Mouse (Mus musculus) MEL-GATA-1-ER (cell line): Measurements from ENCODE around the gene Skap1.
A peak's percentile ranks its signal among the peaks of the same experiment; 100 is the strongest.

Experiments used
- DNase-seq: peaks from one replicate; pipeline ENCODE4 v3.0.0-alpha.2; 2012; ENCODE audit warnings: low read depth; ENCODE audit errors: extremely low read depth

Skap1 gene

GRCm38 (mm10) chr11:96743000-96743399 is 278.6 kb downstream of the Skap1 start:
- DNase-seq: no peak

DNA sequence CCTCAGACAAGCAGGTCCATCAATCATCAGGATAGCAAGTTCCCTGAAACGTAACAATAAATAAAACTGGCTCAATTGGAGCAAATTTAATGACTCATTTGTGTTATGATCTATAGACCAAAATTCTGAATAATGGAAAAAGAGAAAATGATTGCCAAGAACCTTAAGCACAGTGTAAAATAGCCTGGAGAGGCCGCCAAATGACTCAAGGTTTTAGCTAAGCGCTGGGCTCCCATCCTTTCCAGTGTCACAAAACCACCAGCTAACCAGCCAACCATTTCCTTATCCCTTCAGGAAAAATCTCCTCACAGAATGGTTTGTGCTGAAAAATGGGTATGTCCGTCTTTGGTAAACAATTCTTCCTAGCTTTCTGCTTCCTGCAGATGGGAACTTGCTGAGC is 279.5 kb downstream of the Skap1 start:
- no peak for DNase-seq

GRCm38 (mm10) chr11:96746648-96747047 is 282.3 kb downstream of the Skap1 start:
- DNase-seq: no peak

DNA sequence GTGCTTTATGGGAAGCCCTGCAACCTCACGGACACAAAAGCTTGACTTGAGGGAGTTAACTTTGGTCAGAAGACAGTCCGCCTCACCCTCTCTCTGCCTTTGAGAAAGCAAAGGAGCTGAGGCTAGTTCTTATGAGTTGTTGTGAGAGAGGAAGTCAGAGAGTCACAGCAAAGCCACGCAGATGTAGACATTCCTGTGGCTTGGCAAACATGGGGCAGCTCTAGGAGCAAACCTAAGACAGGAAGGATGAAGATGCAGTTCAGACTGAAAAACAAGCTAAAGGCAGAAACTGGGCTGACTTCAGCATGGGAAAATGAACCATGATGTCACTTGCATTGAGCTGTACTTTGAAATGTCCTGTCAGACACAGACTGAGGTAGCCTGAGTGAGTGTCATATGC is 283.2 kb downstream of the Skap1 start:
- no peak for DNase-seq

- no peak for DNase-seq
Measured at GRCm38 (mm10) chr11:96755298-96755697, 290.9 kb downstream of the Skap1 start.

DNA sequence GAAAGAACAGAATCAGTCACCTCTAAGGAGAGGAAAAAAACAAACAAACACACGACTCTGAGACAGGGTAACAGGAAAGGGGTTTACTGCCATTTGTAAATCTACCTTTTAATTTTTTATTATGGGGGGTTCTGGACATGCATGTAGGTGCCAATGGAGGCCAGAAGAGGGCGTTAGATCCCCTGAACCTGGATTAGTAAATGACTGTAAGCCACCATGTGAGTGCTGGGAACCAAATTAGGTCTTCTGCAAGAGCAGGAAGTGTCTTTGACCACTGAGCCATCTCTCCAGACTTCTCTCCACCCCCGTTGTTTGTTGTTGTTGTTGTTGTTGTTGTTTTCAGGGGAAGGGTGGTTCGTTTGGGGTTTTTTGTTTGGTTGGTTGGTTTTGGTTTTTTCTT is 293.0 kb downstream of the Skap1 start:
- no peak for DNase-seq

GRCm38 (mm10) chr11:96758402-96758801 is 294.0 kb downstream of the Skap1 start:
- no peak for DNase-seq

DNA sequence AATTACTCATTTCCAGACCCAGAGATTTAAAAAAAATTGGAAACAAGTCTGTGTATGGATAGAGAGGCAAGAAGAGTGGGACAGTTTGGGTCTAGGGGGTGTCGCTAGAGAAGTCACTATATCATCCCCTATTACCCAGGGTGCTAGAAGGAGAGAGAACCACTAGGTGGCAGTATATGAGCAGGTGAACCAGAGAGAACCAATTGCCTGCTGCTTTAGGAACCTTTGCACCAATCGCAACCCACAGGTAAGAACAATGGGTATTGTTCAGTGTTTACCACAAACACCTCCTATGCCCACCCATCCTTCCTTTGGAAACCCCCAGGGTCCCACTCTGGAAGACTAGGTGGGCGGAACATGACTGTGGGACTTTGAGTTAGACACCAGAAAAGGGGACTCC is 295.6 kb downstream of the Skap1 start:
- peak; percentile 37 for DNase-seq

DNA sequence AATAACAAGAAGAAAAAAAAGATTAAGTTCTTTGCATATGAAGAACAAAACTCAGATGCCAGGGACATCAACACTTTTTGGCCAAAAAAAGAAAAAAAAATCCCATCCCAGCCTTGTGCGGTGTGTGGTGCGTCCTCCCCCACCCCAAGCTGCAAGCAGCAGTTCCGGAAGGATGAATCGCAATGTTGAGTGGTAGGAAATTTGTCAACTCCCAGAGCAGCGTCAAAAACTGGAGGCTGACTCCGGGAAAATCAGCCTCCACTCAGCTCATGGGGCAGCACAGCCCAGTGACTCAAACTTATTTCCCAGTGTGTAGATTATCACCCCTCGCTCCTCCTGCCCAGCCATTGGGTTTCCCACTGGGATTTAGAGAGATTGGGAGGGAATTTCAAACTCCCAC is 297.6 kb downstream of the Skap1 start:
- no peak for DNase-seq

- no peak for DNase-seq
Measured at GRCm38 (mm10) chr11:96762742-96763470, 298.5 kb downstream of the Skap1 start.

DNA sequence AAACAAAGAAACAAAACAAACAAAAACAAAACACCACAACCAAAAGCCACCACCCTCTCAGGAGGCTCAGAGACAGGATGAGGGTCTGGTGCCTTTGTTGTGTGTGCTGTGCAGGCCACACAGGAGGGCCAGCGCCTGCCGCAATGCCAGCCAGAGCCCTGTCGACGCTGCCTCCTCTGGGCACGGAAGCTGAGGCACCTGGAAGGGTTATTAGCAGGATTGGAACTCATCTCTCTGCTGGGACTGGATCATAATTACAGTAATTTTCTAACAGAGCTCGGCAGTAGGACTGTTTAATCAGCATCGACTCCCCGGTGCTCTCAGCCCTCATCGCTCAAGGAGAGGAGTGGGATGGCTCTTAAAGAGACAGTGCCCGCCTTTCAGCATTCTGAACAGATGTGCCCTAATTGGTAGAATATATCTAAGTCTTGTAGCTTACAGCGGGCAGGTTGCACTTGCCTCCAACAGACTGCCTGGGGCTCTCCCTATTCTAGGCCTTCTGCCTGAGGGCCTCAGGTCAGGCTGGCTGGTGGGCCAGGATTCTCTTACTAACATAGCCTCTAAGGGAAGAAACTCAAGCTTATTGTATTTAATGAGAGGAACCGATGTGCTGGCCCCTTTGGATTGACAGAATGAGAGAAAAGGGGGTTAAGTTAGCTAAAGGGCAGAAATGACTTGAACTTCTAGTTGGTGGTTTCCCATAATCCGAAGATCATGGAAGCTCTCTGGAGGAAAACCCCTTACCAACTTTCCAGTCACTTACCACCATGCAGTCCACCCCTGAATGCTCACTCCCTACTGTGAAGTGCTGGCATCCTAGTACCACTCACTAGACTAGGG is 300.3 kb downstream of the Skap1 start:
- no peak for DNase-seq

DNA sequence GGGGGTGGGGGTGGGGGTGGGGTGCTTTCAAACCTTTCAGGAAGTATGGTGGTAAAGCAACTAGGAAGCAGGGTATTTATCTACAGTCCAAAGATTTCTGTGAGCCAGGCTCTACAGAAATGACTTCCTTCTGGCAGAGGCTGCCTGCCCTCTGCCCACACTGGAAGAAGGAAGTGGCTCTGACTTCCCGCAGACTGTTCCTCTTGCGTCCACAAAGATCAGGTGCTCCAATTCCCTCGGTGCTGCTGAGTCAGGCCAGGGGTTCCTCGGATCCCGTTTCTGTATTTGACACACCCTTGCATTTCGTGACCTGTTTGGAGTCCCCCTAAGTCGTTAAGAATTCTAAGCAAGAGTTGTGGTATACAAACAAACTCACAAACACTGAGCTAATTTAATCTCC is 301.3 kb downstream of the Skap1 start:
- no peak for DNase-seq

DNA sequence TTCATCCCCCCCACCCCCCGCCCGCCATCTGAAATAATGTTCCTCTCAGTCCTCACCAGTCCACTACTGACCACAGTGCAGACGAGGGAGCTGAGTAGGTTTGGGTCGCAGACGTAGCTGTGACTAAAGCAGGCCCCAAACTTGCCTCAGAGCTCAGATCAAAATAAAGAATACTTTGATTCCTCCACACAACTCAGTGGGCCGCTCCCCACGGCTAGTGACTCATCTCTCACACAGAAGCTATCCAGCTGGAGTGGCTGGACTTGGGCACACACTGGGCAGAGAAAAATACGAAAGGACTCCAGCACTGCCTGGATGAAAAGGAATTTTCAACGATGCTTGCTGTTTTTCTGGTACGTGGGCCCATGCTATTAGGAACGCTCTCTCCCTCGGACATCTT is 302.2 kb downstream of the Skap1 start:
- DNase-seq: no peak

- no peak for DNase-seq
Measured at GRCm38 (mm10) chr11:96767096-96767495, 302.7 kb downstream of the Skap1 start.

DNA sequence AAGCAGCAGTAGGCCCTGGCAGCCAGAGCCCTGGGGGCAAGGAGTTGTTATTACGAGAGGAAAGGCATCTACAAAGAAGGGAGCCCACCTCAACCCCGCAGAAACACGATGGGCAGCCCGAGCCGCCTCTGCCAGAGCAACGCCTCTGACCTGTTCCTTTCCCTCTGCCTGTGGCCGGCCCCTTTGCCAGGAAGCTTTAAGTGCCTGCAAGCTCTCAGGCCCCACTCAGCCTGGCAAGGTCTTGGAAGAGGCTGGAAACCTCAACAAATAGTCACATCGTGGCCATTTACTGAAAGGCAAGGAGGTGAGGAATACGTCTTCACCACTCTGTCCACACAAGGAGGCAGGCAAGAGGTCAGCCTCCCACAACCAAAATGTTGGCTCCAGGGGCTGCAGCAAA is 303.8 kb downstream of the Skap1 start:
- no peak for DNase-seq

DNA sequence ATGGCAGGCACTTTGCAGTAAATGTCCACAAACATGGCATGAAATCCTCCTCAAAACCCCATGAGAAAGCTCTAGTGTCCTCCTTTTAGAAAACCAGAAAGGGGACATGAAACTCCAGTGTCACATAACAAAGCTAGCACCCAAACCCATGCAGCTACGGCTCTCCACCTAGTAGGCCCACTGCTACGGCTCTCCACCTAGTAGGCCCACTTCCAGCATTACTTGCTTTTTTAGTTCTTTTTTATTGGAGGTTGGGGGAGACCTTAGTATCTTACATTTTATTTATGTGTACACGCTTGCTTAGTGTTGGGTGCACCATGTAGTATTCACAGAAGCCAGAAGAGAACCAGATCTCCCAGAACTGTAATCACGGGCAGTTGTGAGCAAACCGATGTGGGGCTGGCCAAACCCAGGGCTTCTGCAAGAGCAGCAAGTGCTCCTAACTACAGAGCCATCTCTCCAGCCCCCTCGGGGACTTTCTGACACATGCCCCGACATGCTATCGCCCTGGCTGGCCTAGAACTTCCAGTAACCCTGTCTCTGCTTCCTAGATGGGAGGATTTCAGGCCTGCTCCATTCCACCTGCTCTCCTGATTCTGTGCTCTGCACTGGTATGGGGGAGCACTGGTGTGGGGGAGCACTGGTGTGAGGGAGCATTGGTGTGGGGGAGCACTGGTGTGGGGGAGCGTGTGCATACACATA is 307.0 kb downstream of the Skap1 start:
- DNase-seq: no peak

- DNase-seq: no peak
Measured at GRCm38 (mm10) chr11:96772413-96772812, 308.0 kb downstream of the Skap1 start.

- no peak for DNase-seq
Measured at GRCm38 (mm10) chr11:96774536-96774935, 310.1 kb downstream of the Skap1 start.

GRCm38 (mm10) chr11:96775063-96775462 is 310.7 kb downstream of the Skap1 start:
- DNase-seq: no peak

DNA sequence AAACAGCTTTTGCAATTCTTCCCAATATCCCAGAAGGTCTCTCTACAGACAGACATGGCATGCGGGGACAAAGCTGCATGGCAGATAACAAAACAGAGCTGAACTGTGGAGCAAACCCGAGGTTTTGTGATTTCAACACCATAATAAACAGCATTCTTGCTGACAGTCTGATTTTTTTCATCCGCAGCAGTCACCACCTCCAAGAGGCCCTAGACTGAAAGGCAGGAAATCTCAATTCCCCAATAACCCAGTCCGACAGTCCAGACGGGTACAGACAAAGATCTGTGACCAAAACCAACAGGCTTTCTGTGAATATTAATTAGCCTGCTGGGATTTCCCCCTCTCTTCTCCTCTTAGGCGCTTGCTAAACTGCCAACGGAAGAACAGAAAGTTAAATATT is 311.3 kb downstream of the Skap1 start:
- DNase-seq: no peak

GRCm38 (mm10) chr11:96776068-96776467 is 311.7 kb downstream of the Skap1 start:
- DNase-seq: no peak
